Mouse (Mus musculus) midbrain, postnatal 0 days (tissue): ENCODE measurements around the gene Usp7. TPM values are rescaled to one million over a fixed set of nuclear protein-coding genes. Genes with fewer than 3 reads are reported as not detected.

ENCODE experiments used
- ATAC-seq: fragments of 200-750 bp; cut with Nextera tagmentation; 2 replicates; pipeline ENCODE4 v1.8.0; 2017; ENCODE audit warnings: moderate number of reproducible peaks, mild to moderate bottlenecking, moderate TSS enrichment, moderate library complexity; ENCODE audit not compliant: low FRiP score
- DNase-seq: peaks from one replicate; pipeline ENCODE4 v3.0.0-alpha.2; 2015; ENCODE audit warnings: low spot score
- H3K27ac ChIP-seq: fragments of 300-500 bp; sonication (generic); 2 replicates; pipeline ENCODE4 v1.5.1; 2014; ENCODE audit warnings: low read depth, mild to moderate bottlenecking, low read length, mixed read lengths
- H3K27me3 ChIP-seq: fragments of 300-500 bp; sonication (generic); 2 replicates; pipeline ENCODE4 v1.6.1; 2014; ENCODE audit warnings: low read length, control low read depth, mixed read lengths; ENCODE audit not compliant: insufficient read depth
- H3K36me3 ChIP-seq: fragments of 300-500 bp; sonication (generic); 2 replicates; pipeline ENCODE4 v1.6.1; 2014; ENCODE audit warnings: low read length, control low read depth, mixed read lengths; ENCODE audit not compliant: insufficient read depth
- H3K4me1 ChIP-seq: fragments of 300-500 bp; sonication (generic); 2 replicates; pipeline ENCODE4 v1.6.1; 2014; ENCODE audit warnings: mild to moderate bottlenecking, control low read depth, antibody characterized with exemption, low read length, mixed read lengths; ENCODE audit not compliant: insufficient read depth
- H3K4me2 ChIP-seq: fragments of 300-500 bp; sonication (generic); 2 replicates; pipeline ENCODE4 v1.6.1; 2014; ENCODE audit warnings: low read depth, mild to moderate bottlenecking, low read length, mixed read lengths; ENCODE audit not compliant: poor library complexity, severe bottlenecking
- H3K4me3 ChIP-seq: fragments of 300-500 bp; sonication (generic); 2 replicates; pipeline ENCODE4 v1.5.1; 2014; ENCODE audit warnings: low read depth, mild to moderate bottlenecking, low read length, moderate library complexity
- H3K9ac ChIP-seq: fragments of 300-500 bp; sonication (generic); replicated peaks from 2 replicates; pipeline ENCODE4 v1.6.1; 2014; ENCODE audit warnings: mild to moderate bottlenecking, low read length, moderate library complexity, mixed read lengths; ENCODE audit not compliant: poor library complexity, severe bottlenecking
- H3K9me3 ChIP-seq: fragments of 300-500 bp; sonication (generic); 2 replicates; pipeline ENCODE4 v1.6.1; 2016; ENCODE audit warnings: low read length, control low read depth
- CTCF ChIP-seq: IDR thresholded peaks from 2 replicates; pipeline ENCODE4 v1.5.1; 2016; ENCODE audit warnings: antibody characterized with exemption, mild to moderate bottlenecking
- WGBS: fragments of 180-500 bp; shearing (Covaris S2); extraction: QIAGEN DNeasy Blood & Tissue Kit; methylation state at CpG from one replicate; pipeline ENCODE4 v1.1.7; 2014; 5-methylcytosine and 5-hydroxymethylcytosine counted together
- polyA plus RNA-seq: library from polyadenylated mRNA; unstranded; fragments of >200 nt; fragmentation: Nextera tagmentation; extraction: Ambion mirVana; gene quantifications from 2 replicates; pipeline ENCODE4 v1.2.1, GENCODE M21; 2015
- total RNA-seq: library from RNA; depleted of rRNA; stranded (reverse); fragments of >200 nt; gene quantifications from 2 replicates; pipeline ENCODE4 v1.2.3, GENCODE M21; 2014; rRNA removed

The Usp7 gene
- total RNA-seq: 116 and 129 TPM in 2 replicates
- 17.0 and 21.8 TPM in 2 replicates for polyA plus RNA-seq

- H3K9me3 ChIP-seq: no peaks in the 10 kb centered on the region
- WGBS: 95% methylated on average over 20 of the region's 20 CpGs
Observed at GRCm38 (mm10) chr16:8791949-8792557, at the start of gene Usp7. TSS of gene Usp7 (minus strand) at chr16:8792308.

DNA sequence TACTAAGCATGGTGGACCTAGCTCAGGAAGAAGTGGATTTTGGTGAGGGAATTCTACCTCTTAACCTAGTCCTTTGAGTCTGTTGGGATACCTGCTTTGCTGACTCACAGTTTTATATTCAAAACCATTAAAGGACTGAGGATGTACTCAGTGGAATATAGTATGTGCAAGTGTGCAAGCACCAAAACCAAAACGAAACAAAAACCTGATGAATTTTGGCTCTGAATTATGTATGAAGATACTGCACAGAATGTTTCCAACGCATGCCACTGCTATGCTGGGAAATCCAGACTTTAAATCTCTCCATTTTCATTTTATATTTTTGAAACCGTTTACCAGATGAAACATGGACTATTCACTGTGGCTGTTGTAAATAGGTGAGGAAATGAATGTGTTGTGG, 48.4 kb upstream of the Usp7 start:
- ATAC-seq (no peak), DNase-seq (no peak)
- no peak overlapping the region for H3K4me3 ChIP-seq
- no peak for TF ChIP-seq CTCF
- H3K4me2 ChIP-seq: no peak overlapping the region
- no peaks in the 10 kb centered on the region; the same call in 1 of the 2 replicates for H3K4me1 ChIP-seq
- no peak overlapping the region for H3K27ac ChIP-seq
- 76% methylated on average over 3 of the region's 3 CpGs for WGBS
- no peaks in the 10 kb centered on the region for H3K9me3 ChIP-seq
- H3K36me3 ChIP-seq: peaks cover 11% of the 10 kb centered on the region
- no peaks in the 10 kb centered on the region for H3K27me3 ChIP-seq
- H3K9ac ChIP-seq: no peak overlapping the region

More at GRCm38 (mm10) chr16:8791949-8792557, at the start of gene Usp7:
- no peak within 1 kb of the TSS for H3K9ac ChIP-seq
- DNase-seq: no peak
- H3K27ac ChIP-seq: no peak within 1 kb of the TSS
- no peaks in the 10 kb centered on the region for H3K4me1 ChIP-seq
- no peak within 1 kb of the TSS for H3K4me2 ChIP-seq
- no peak within 1 kb of the TSS for H3K4me3 ChIP-seq
- no peak for ATAC-seq
- no peaks in the 10 kb centered on the region for H3K36me3 ChIP-seq
- H3K27me3 ChIP-seq: no peaks in the 10 kb centered on the region
- TF ChIP-seq CTCF: no peak

- H3K4me2 ChIP-seq: no peak overlapping the region
- peaks cover 2% of the 10 kb centered on the region for H3K4me1 ChIP-seq
- no peak overlapping the region for H3K9ac ChIP-seq
- H3K36me3 ChIP-seq: peaks cover 10% of the 10 kb centered on the region
- no peaks in the 10 kb centered on the region for H3K27me3 ChIP-seq
- no peak for DNase-seq
- no peak for TF ChIP-seq CTCF
- H3K27ac ChIP-seq: no peak overlapping the region
- H3K9me3 ChIP-seq: no peaks in the 10 kb centered on the region
- H3K4me3 ChIP-seq: no peak overlapping the region
- no peak for ATAC-seq
Observed at GRCm38 (mm10) chr16:8838921-8839320, 46.8 kb upstream of the Usp7 start.

GRCm38 (mm10) chr16:8837595-8837994, 45.5 kb upstream of the Usp7 start:
- H3K27me3 ChIP-seq: no peaks in the 10 kb centered on the region
- 81% methylated on average over 1 of the region's 1 CpGs for WGBS
- H3K36me3 ChIP-seq: no peaks in the 10 kb centered on the region
- ATAC-seq (no peak), DNase-seq (no peak)
- H3K9me3 ChIP-seq: no peaks in the 10 kb centered on the region
- H3K4me2 ChIP-seq: no peak overlapping the region
- no peak for TF ChIP-seq CTCF
- H3K4me1 ChIP-seq: peaks cover 5% of the 10 kb centered on the region
- H3K4me3 ChIP-seq: no peak overlapping the region
- H3K27ac ChIP-seq: no peak overlapping the region
- H3K9ac ChIP-seq: no peak overlapping the region

- no peak for TF ChIP-seq CTCF
- DNase-seq (no peak), ATAC-seq (no peak)
- Histone ChIP-seq H3K36me3 (no peaks in the 10 kb centered on the region), H3K9ac (no peak overlapping the region), H3K4me1 (peaks cover 9% of the 10 kb centered on the region), H3K9me3 (no peaks in the 10 kb centered on the region), H3K4me2 (no peak overlapping the region), H3K27ac (no peak overlapping the region), H3K4me3 (no peak overlapping the region), H3K27me3 (no peaks in the 10 kb centered on the region)
- WGBS: 92% methylated on average over 1 of the region's 1 CpGs
Observed at GRCm38 (mm10) chr16:8836876-8837275, 44.8 kb upstream of the Usp7 start.

DNA sequence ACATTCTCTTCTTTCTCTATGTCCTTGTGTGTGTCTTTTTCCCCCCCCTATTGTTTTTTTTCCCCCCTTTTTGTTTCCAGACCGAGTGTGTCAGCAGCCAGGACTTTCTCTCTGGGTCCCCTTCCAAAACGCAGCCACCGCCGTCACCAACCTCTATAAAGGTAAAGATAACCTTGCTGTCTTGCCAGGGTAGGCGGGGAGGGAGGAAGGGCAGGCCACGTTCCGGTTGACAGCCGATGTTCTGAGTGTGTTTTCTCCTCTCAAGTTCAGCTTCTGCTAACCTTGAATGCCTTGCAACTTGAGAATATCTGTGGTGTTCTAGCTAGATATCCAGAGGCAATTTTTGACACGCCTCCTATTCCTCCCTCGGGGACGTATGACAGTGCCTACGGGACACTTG, 39.1 kb upstream of the Usp7 start:
- peak overlapping the region; percentile 100 for H3K9ac ChIP-seq
- 0% methylated on average over 12 of the region's 12 CpGs for WGBS
- ATAC-seq (no peak), DNase-seq (peak; percentile 10)
- H3K4me3 ChIP-seq: peak overlapping the region; percentile 100
- H3K27me3 ChIP-seq: no peaks in the 10 kb centered on the region
- H3K27ac ChIP-seq: peak overlapping the region; percentile 98
- no peaks in the 10 kb centered on the region for H3K9me3 ChIP-seq
- no peaks in the 10 kb centered on the region for H3K36me3 ChIP-seq
- TF ChIP-seq CTCF: no peak
- peak overlapping the region; percentile 80 for H3K4me2 ChIP-seq
- H3K4me1 ChIP-seq: peaks cover 9% of the 10 kb centered on the region
